ENCODE assay signal across 8 mouse cellular contexts in genomic region chr3:89422556-89423205, GRCm38 (mm10). TPM values are rescaled to one million over a fixed set of nuclear protein-coding genes. Genes with fewer than 3 reads are reported as not detected.
DNase-seq lines count a peak whose midpoint lies in the region; ATAC-seq and TF ChIP-seq lines count a peak whose summit lies in the region.

No protein-coding gene starts in this region.

- no peak for ATAC-seq in heart, embryonic 12.5 days (ENCODE audit: insufficient number of reproducible peaks, low FRiP score)
- no peak for ATAC-seq in hindbrain, embryonic 11.5 days (ENCODE audit: low FRiP score)
- ATAC-seq in liver, postnatal 0 days = no peak
- ATAC-seq in erythroid progenitor cell, adult 5-6 weeks (replicated peaks; ENCODE audit: low FRiP score, poor library complexity, severe bottlenecking) = no peak

- no peak for TF ChIP-seq CTCF in MEL (IDR thresholded peaks at IDR 0.05 in 2 of 3, conservative IDR thresholded peaks at IDR 0.05 in 1 of 3; ENCODE audit: control insufficient read depth in 1 of 3, insufficient read depth in 1 of 3, low read depth in 2 of 3, low read length in 3 of 3, poor library complexity in 1 of 3, severe bottlenecking in 1 of 3)
- TF ChIP-seq CTCF in liver, postnatal 0 days (IDR thresholded peaks at IDR 0.05; ENCODE audit: low read depth) = no peak

- no peak for TF ChIP-seq POLR2A in MEL (IDR thresholded peaks at IDR 0.05; ENCODE audit: control insufficient read depth in 1 of 2, insufficient read depth in 1 of 2, low read depth in 1 of 2, low read length in 2 of 2, poor library complexity in 1 of 2)

- peak overlapping the region; percentile 90 for H3K27ac ChIP-seq in heart, embryonic 12.5 days (ENCODE audit: poor library complexity, severe bottlenecking)
- H3K27ac ChIP-seq in MEL (ENCODE audit: control insufficient read depth, low read depth, low read length) = no peak overlapping the region
- H3K27ac ChIP-seq in hindbrain, embryonic 11.5 days (ENCODE audit: low read depth, low read length) = no peak overlapping the region
- H3K27ac ChIP-seq in liver, postnatal 0 days (ENCODE audit: low read depth) = peak overlapping the region; percentile 11; the same call in 1 of the 2 replicates

- no peaks in the 10 kb centered on the region for H3K9me3 ChIP-seq in heart, embryonic 12.5 days (replicated peaks)
- H3K9me3 ChIP-seq in MEL (replicated peaks; ENCODE audit: insufficient read depth, low read length) = no peaks in the 10 kb centered on the region
- H3K9me3 ChIP-seq in hindbrain, embryonic 11.5 days (ENCODE audit: control insufficient read depth, low read length) = no peaks in the 10 kb centered on the region
- H3K9me3 ChIP-seq in liver, postnatal 0 days (ENCODE audit: low read length) = no peaks in the 10 kb centered on the region

- H3K4me1 ChIP-seq in heart, embryonic 12.5 days (replicated peaks) = peaks cover 41% of the 10 kb centered on the region
- H3K4me1 ChIP-seq in MEL (ENCODE audit: control insufficient read depth in 1 of 2, insufficient read depth in 2 of 2, low read length in 2 of 2) = peaks cover 23 to 51% of the 10 kb centered on the region in 2 experiments
- peaks cover 9% of the 10 kb centered on the region; the same call in 1 of the 2 replicates for H3K4me1 ChIP-seq in hindbrain, embryonic 11.5 days (replicated peaks; ENCODE audit: control insufficient read depth, insufficient read depth, low read length)
- H3K4me1 ChIP-seq in liver, postnatal 0 days (ENCODE audit: insufficient read depth) = peaks cover 50% of the 10 kb centered on the region

- peak in 1 of 2 experiments; percentile 19; a peak in 1 of 4 replicates for TF ChIP-seq EP300 in MEL (IDR thresholded peaks at IDR 0.05; ENCODE audit: low read depth in 1 of 2, low read length in 2 of 2)
- no peak for TF ChIP-seq EP300 in liver, postnatal 0 days (IDR thresholded peaks at IDR 0.05; ENCODE audit: low read depth)

- DNase-seq in heart, postnatal 25 days (ENCODE audit: low spot score) = no peak
- DNase-seq in MEL (ENCODE audit: low read depth, low spot score) = peak; percentile 66
- no peak for DNase-seq in hindbrain, embryonic 11.5 days (ENCODE audit: low spot score)
- no peak for DNase-seq in liver, postnatal 0 days
- DNase-seq in adrenal gland, adult (ENCODE audit: inconsistent age in 2 of 2, low spot score in 1 of 2) = no peak
- DNase-seq in gastrocnemius, adult 8-10 months (ENCODE audit: low spot score in 2 of 2) = no peak

- H3K4me3 ChIP-seq in heart, embryonic 12.5 days = peak overlapping the region; percentile 62
- no peak overlapping the region for H3K4me3 ChIP-seq in MEL (ENCODE audit: control insufficient read depth in 1 of 2, insufficient read depth in 1 of 2, low read depth in 2 of 2, low read length in 2 of 2)
- peak overlapping the region; percentile 41 for H3K4me3 ChIP-seq in hindbrain, embryonic 11.5 days (ENCODE audit: low read depth, low read length)
- H3K4me3 ChIP-seq in liver, postnatal 0 days (ENCODE audit: low read depth, low read length) = no peak overlapping the region

- H3K9ac ChIP-seq in heart, embryonic 12.5 days = peak overlapping the region; percentile 89
- H3K9ac ChIP-seq in MEL (ENCODE audit: control insufficient read depth, low read depth, low read length, poor library complexity, severe bottlenecking) = no peak overlapping the region
- no peak overlapping the region for H3K9ac ChIP-seq in hindbrain, embryonic 11.5 days (ENCODE audit: low read depth, low read length)
- H3K9ac ChIP-seq in liver, postnatal 0 days (replicated peaks) = peak overlapping the region; percentile 9; the same call in 1 of the 2 replicates

- no peaks in the 10 kb centered on the region for H3K27me3 ChIP-seq in heart, embryonic 12.5 days (replicated peaks)
- no peaks in the 10 kb centered on the region for H3K27me3 ChIP-seq in MEL (ENCODE audit: control insufficient read depth in 1 of 2, insufficient read depth in 2 of 2, low read length in 2 of 2)
- no peaks in the 10 kb centered on the region for H3K27me3 ChIP-seq in hindbrain, embryonic 11.5 days (ENCODE audit: control insufficient read depth, insufficient read depth, low read length)
- no peaks in the 10 kb centered on the region for H3K27me3 ChIP-seq in liver, postnatal 0 days (ENCODE audit: insufficient read depth, low read length)

- intact Hi-C loops in heart, postnatal 25 days (cut with DNase I) = no loop called here

- 52% methylated on average over 6 of the region's 6 CpGs for WGBS in heart, embryonic 12.5 days
- 67% methylated on average over 6 of the region's 6 CpGs for WGBS in hindbrain, embryonic 11.5 days
- WGBS in liver, postnatal 0 days (ENCODE audit: insufficient replicate concordance) = 48% methylated on average over 6 of the region's 6 CpGs

- H3K4me2 ChIP-seq in heart, embryonic 12.5 days = peak overlapping the region; percentile 87
- peak overlapping the region; percentile 56 for H3K4me2 ChIP-seq in hindbrain, embryonic 11.5 days (replicated peaks; ENCODE audit: low read depth, low read length)
- peak overlapping the region; percentile 96 for H3K4me2 ChIP-seq in liver, postnatal 0 days (ENCODE audit: low read depth, low read length)

- no peak for TF ChIP-seq RAD21 in MEL (IDR thresholded peaks at IDR 0.05; ENCODE audit: low read depth, low read length)

- H3K79me2 ChIP-seq in MEL (ENCODE audit: control insufficient read depth, insufficient read depth, low read length, poor library complexity) = peaks cover 28% of the 10 kb centered on the region

- H3K36me3 ChIP-seq in heart, embryonic 12.5 days = peaks cover 45% of the 10 kb centered on the region
- H3K36me3 ChIP-seq in MEL (ENCODE audit: control insufficient read depth in 1 of 2, insufficient read depth in 2 of 2, low read length in 2 of 2) = peaks cover 9 to 48% of the 10 kb centered on the region in 2 experiments
- H3K36me3 ChIP-seq in hindbrain, embryonic 11.5 days (ENCODE audit: control insufficient read depth, insufficient read depth, low read length) = no peaks in the 10 kb centered on the region
- peaks cover 37% of the 10 kb centered on the region for H3K36me3 ChIP-seq in liver, postnatal 0 days (replicated peaks; ENCODE audit: insufficient read depth, low read length)

RNA-seq across cellular contexts. Expression of gene Shc1, which starts 4.4 kb away (rescaled TPM):
- 76.2 and 78.1 TPM in 2 replicates for polyA plus RNA-seq in heart, embryonic 12.5 days (2016; fragmentation: Nextera tagmentation; extraction: Ambion mirVana)
- total RNA-seq in heart, postnatal 25 days (2021) = 10 to 100 TPM; 35.7 to 35.8 TPM
- 41.9 and 49.2 TPM in 2 replicates for total RNA-seq in MEL (2012; rRNA removed)
- polyA plus RNA-seq in MEL (2012; ENCODE audit: insufficient read depth in 1 of 2, insufficient read length in 2 of 2, low read depth in 1 of 2, low replicate concordance in 2 of 2, missing spikeins in 1 of 2) = 10 to 100 TPM in 1 of 2 experiments, not detected in 1; 79.8 TPM
- polyA plus RNA-seq in hindbrain, embryonic 11.5 days (2014; fragmentation: Nextera tagmentation; extraction: Ambion mirVana) = 32.2 and 37.0 TPM in 2 replicates
- 23.8 and 24.7 TPM in 2 replicates for polyA plus RNA-seq in liver, postnatal 0 days (2015; fragmentation: Nextera tagmentation; extraction: Ambion mirVana)
- 77.1 and 79.3 TPM in 2 replicates for total RNA-seq in erythroid progenitor cell, adult 5-6 weeks (2015; ENCODE audit: low replicate concordance)
- total RNA-seq in erythroid progenitor cell, adult 5-6 weeks (2017; ENCODE audit: low replicate concordance) = 49.7 and 59.3 TPM in 2 replicates
- 10 to 100 TPM; 14.1 to 20.6 (median 17.7) TPM for total RNA-seq in gastrocnemius, adult 8-10 months (2022)

RNA-seq across cellular contexts. Expression of gene Cks1b, which starts 4.5 kb away (rescaled TPM):
- 355 and 356 TPM in 2 replicates for polyA plus RNA-seq in heart, embryonic 12.5 days (2016; fragmentation: Nextera tagmentation; extraction: Ambion mirVana)
- 1 to 10 TPM; 4.1 to 4.7 TPM for total RNA-seq in heart, postnatal 25 days (2021)
- 271 and 292 TPM in 2 replicates for total RNA-seq in MEL (2012; rRNA removed)
- 100 to 1,000 TPM; 177 to 438 TPM for polyA plus RNA-seq in MEL (2012; ENCODE audit: insufficient read depth in 1 of 2, insufficient read length in 2 of 2, low read depth in 1 of 2, low replicate concordance in 2 of 2, missing spikeins in 1 of 2)
- polyA plus RNA-seq in hindbrain, embryonic 11.5 days (2014; fragmentation: Nextera tagmentation; extraction: Ambion mirVana) = 411 and 414 TPM in 2 replicates
- polyA plus RNA-seq in liver, postnatal 0 days (2015; fragmentation: Nextera tagmentation; extraction: Ambion mirVana) = 130 and 141 TPM in 2 replicates
- 245 and 268 TPM in 2 replicates for total RNA-seq in erythroid progenitor cell, adult 5-6 weeks (2015; ENCODE audit: low replicate concordance)
- total RNA-seq in erythroid progenitor cell, adult 5-6 weeks (2017; ENCODE audit: low replicate concordance) = 102 and 103 TPM in 2 replicates
- total RNA-seq in gastrocnemius, adult 8-10 months (2022) = 1 to 10 TPM; 2.3 to 3.4 (median 2.6) TPM

RNA-seq across cellular contexts. Expression of gene Pygo2, which starts 7.3 kb away (rescaled TPM):
- polyA plus RNA-seq in heart, embryonic 12.5 days (2016; fragmentation: Nextera tagmentation; extraction: Ambion mirVana) = 36.1 and 37.5 TPM in 2 replicates
- total RNA-seq in heart, postnatal 25 days (2021) = 10 to 100 TPM; 13.5 to 18.0 TPM
- total RNA-seq in MEL (2012; rRNA removed) = 50.8 and 61.1 TPM in 2 replicates
- polyA plus RNA-seq in MEL (2012; ENCODE audit: insufficient read depth in 1 of 2, insufficient read length in 2 of 2, low read depth in 1 of 2, low replicate concordance in 2 of 2, missing spikeins in 1 of 2) = 10 to 100 TPM in 1 of 2 experiments, not detected in 1; 50.3 TPM
- polyA plus RNA-seq in hindbrain, embryonic 11.5 days (2014; fragmentation: Nextera tagmentation; extraction: Ambion mirVana) = 45.0 and 54.5 TPM in 2 replicates
- 5.9 and 6.9 TPM in 2 replicates for polyA plus RNA-seq in liver, postnatal 0 days (2015; fragmentation: Nextera tagmentation; extraction: Ambion mirVana)
- total RNA-seq in erythroid progenitor cell, adult 5-6 weeks (2015; ENCODE audit: low replicate concordance) = 10.9 and 19.1 TPM in 2 replicates
- total RNA-seq in erythroid progenitor cell, adult 5-6 weeks (2017; ENCODE audit: low replicate concordance) = 7.1 and 12.1 TPM in 2 replicates
- 10 to 100 TPM in 3 of 4 experiments, 1 to 10 TPM in 1; 9.2 to 12.3 (median 10.1) TPM for total RNA-seq in gastrocnemius, adult 8-10 months (2022)

RNA-seq across cellular contexts. Expression of gene Flad1, which starts 11.0 kb away (rescaled TPM):
- 31.7 and 32.5 TPM in 2 replicates for polyA plus RNA-seq in heart, embryonic 12.5 days (2016; fragmentation: Nextera tagmentation; extraction: Ambion mirVana)
- 10 to 100 TPM; 57.5 to 60.8 TPM for total RNA-seq in heart, postnatal 25 days (2021)
- 38.0 and 42.9 TPM in 2 replicates for total RNA-seq in MEL (2012; rRNA removed)
- polyA plus RNA-seq in MEL (2012; ENCODE audit: insufficient read depth in 1 of 2, insufficient read length in 2 of 2, low read depth in 1 of 2, low replicate concordance in 2 of 2, missing spikeins in 1 of 2) = 10 to 100 TPM in 1 of 2 experiments, not detected in 1; 54.2 TPM
- polyA plus RNA-seq in hindbrain, embryonic 11.5 days (2014; fragmentation: Nextera tagmentation; extraction: Ambion mirVana) = 26.2 and 26.5 TPM in 2 replicates
- 18.8 and 20.0 TPM in 2 replicates for polyA plus RNA-seq in liver, postnatal 0 days (2015; fragmentation: Nextera tagmentation; extraction: Ambion mirVana)
- 1.1 and 5.4 TPM in 2 replicates for total RNA-seq in erythroid progenitor cell, adult 5-6 weeks (2015; ENCODE audit: low replicate concordance)
- 0.68 and 1.3 TPM in 2 replicates for total RNA-seq in erythroid progenitor cell, adult 5-6 weeks (2017; ENCODE audit: low replicate concordance)
- total RNA-seq in gastrocnemius, adult 8-10 months (2022) = 10 to 100 TPM; 37.8 to 46.1 (median 41.6) TPM

RNA-seq across cellular contexts. Expression of gene Pbxip1, which starts 13.8 kb away (rescaled TPM):
- polyA plus RNA-seq in heart, embryonic 12.5 days (2016; fragmentation: Nextera tagmentation; extraction: Ambion mirVana) = 67.5 and 71.6 TPM in 2 replicates
- 10 to 100 TPM; 49.2 to 56.9 TPM for total RNA-seq in heart, postnatal 25 days (2021)
- 4.8 and 7.6 TPM in 2 replicates for total RNA-seq in MEL (2012; rRNA removed)
- 10 to 100 TPM in 1 of 2 experiments, not detected in 1; 10.7 TPM for polyA plus RNA-seq in MEL (2012; ENCODE audit: insufficient read depth in 1 of 2, insufficient read length in 2 of 2, low read depth in 1 of 2, low replicate concordance in 2 of 2, missing spikeins in 1 of 2)
- 8.6 and 10.7 TPM in 2 replicates for polyA plus RNA-seq in hindbrain, embryonic 11.5 days (2014; fragmentation: Nextera tagmentation; extraction: Ambion mirVana)
- 9.4 and 9.8 TPM in 2 replicates for polyA plus RNA-seq in liver, postnatal 0 days (2015; fragmentation: Nextera tagmentation; extraction: Ambion mirVana)
- 1.8 and 2.1 TPM in 2 replicates for total RNA-seq in erythroid progenitor cell, adult 5-6 weeks (2015; ENCODE audit: low replicate concordance)
- 2.7 and 4.1 TPM in 2 replicates for total RNA-seq in erythroid progenitor cell, adult 5-6 weeks (2017; ENCODE audit: low replicate concordance)
- 100 to 1,000 TPM; 248 to 302 (median 260) TPM for total RNA-seq in gastrocnemius, adult 8-10 months (2022)

Comparison
In these comparisons a context has a peak if more than half of its experiments do, and no peak if none do; other contexts are left out.
1. H3K27ac ChIP-seq: peak in heart, embryonic 12.5 days (single experiment) and liver, postnatal 0 days (single experiment); none in MEL (single experiment) and hindbrain, embryonic 11.5 days (single experiment).
2. H3K4me3 ChIP-seq: peak in heart, embryonic 12.5 days (single experiment) and hindbrain, embryonic 11.5 days (single experiment); none in MEL (0 of 2) and liver, postnatal 0 days (single experiment).
3. H3K9ac ChIP-seq: peak in heart, embryonic 12.5 days (single experiment) and liver, postnatal 0 days (single experiment); none in MEL (single experiment) and hindbrain, embryonic 11.5 days (single experiment).
4. RNA of gene Cks1b, which starts 4.5 kb away (total RNA-seq): 271 to 292 TPM in MEL and 102 to 268 TPM in erythroid progenitor cell, adult 5-6 weeks; 4.1 to 4.7 TPM in heart, postnatal 25 days and 2.3 to 3.4 TPM in gastrocnemius, adult 8-10 months; every median in the first group is over 10 times any median in the second.
5. Peak in every context shown above with its lines, with median percentiles within 50 percentile points of each other: H3K4me2 ChIP-seq.